Mouse (Mus musculus) cerebellum, postnatal 36 days (tissue): ENCODE results near the gene Enpp7.

ENCODE experiments used
- DNase-seq, 2 experiments: peaks; one replicate each; pipeline ENCODE4 v3.0.0; 2021 to 2022; ENCODE audit warnings: mixed read lengths in 2 of 2

Gene Enpp7

GRCm38 (mm10) chr11:118987999-118988398 lies at the start of gene Enpp7:
Gene Enpp7 (plus strand): TSS chr11:118988188.
- no peak for DNase-seq

GRCm38 (mm10) chr11:118939731-118940130 lies 48.3 kb upstream of the Enpp7 start:
- DNase-seq, result peak in 1 of 2 experiments; percentile 22

GRCm38 (mm10) chr11:118940539-118940938 lies 47.4 kb upstream of the Enpp7 start:
- peak; percentile 97 to 98 for DNase-seq

- no peak for DNase-seq
Observed at GRCm38 (mm10) chr11:118941268-118941667, 46.7 kb upstream of the Enpp7 start.

GRCm38 (mm10) chr11:118945868-118946267 lies 42.1 kb upstream of the Enpp7 start:
- DNase-seq, result no peak

GRCm38 (mm10) chr11:118955016-118955415 lies 33.0 kb upstream of the Enpp7 start:
- no peak for DNase-seq

- DNase-seq, result peak; percentile 85
Observed at GRCm38 (mm10) chr11:118957070-118957471, 30.9 kb upstream of the Enpp7 start.

- no peak for DNase-seq
Observed at GRCm38 (mm10) chr11:118960649-118961048, 27.3 kb upstream of the Enpp7 start.

- DNase-seq, result no peak
Observed at GRCm38 (mm10) chr11:118962478-118962877, 25.5 kb upstream of the Enpp7 start.

GRCm38 (mm10) chr11:118963926-118964325 lies 24.1 kb upstream of the Enpp7 start:
- peak in 1 of 2 experiments; percentile 44 for DNase-seq

GRCm38 (mm10) chr11:118965078-118965477 lies 22.9 kb upstream of the Enpp7 start:
- DNase-seq, result no peak

GRCm38 (mm10) chr11:118971470-118972034 lies 16.4 kb upstream of the Enpp7 start:
- DNase-seq, result peak; percentile 63 to 72

GRCm38 (mm10) chr11:118972431-118973377 lies 15.3 kb upstream of the Enpp7 start:
- peak; percentile 95 to 96 for DNase-seq

- DNase-seq, result no peak
Observed at GRCm38 (mm10) chr11:118974340-118974739, 13.6 kb upstream of the Enpp7 start.

- peak; percentile 85 to 93 for DNase-seq
Observed at GRCm38 (mm10) chr11:118975427-118975826, 12.6 kb upstream of the Enpp7 start.

- peak in 1 of 2 experiments; percentile 9 for DNase-seq
Observed at GRCm38 (mm10) chr11:118975917-118976316, 12.1 kb upstream of the Enpp7 start.

- DNase-seq, result no peak
Observed at GRCm38 (mm10) chr11:118980388-118980787, 7.6 kb upstream of the Enpp7 start.

- DNase-seq, result no peak
Observed at GRCm38 (mm10) chr11:118981012-118981776, 6.8 kb upstream of the Enpp7 start.

- DNase-seq, result no peak
Observed at GRCm38 (mm10) chr11:118982593-118983113, 5.3 kb upstream of the Enpp7 start.

- DNase-seq, result no peak
Observed at GRCm38 (mm10) chr11:118985571-118985970, 2.4 kb upstream of the Enpp7 start.

- no peak for DNase-seq
Observed at GRCm38 (mm10) chr11:118992781-118993180, 4.8 kb downstream of the Enpp7 start.

- DNase-seq, result no peak
Observed at GRCm38 (mm10) chr11:118995448-118995847, 7.5 kb downstream of the Enpp7 start.

- no peak for DNase-seq
Observed at GRCm38 (mm10) chr11:118997182-118997581, 9.2 kb downstream of the Enpp7 start.
